Mouse (Mus musculus) spleen, postnatal 14 days (tissue): Measurements from ENCODE around the gene Hoxa2.
A peak's percentile ranks its signal among the peaks of the same experiment; 100 is the strongest.

Experiments
- DNase-seq, 2 experiments: peaks; one replicate each; pipeline ENCODE4 v3.0.0; 2021 to 2022; ENCODE audit warnings: low spot score in 2 of 2

Gene Hoxa2

GRCm38 (mm10) chr6:52202362-52203120, 37.9 kb upstream of the Hoxa2 start:
- DNase-seq: no peak

GRCm38 (mm10) chr6:52201269-52201668, 36.6 kb upstream of the Hoxa2 start:
- DNase-seq: no peak

GRCm38 (mm10) chr6:52200751-52201250, 36.2 kb upstream of the Hoxa2 start:
- DNase-seq: no peak

- no peak for DNase-seq
These were observed 35.6 kb upstream of the Hoxa2 start for GRCm38 (mm10) chr6:52200073-52200750.

- no peak for DNase-seq
These were observed 32.6 kb upstream of the Hoxa2 start for GRCm38 (mm10) chr6:52197271-52197670.

- DNase-seq: no peak
These were observed 32.2 kb upstream of the Hoxa2 start for GRCm38 (mm10) chr6:52196811-52197210.

- DNase-seq: no peak
These were observed 30.1 kb upstream of the Hoxa2 start for GRCm38 (mm10) chr6:52194690-52195089.

GRCm38 (mm10) chr6:52191860-52192550, 27.4 kb upstream of the Hoxa2 start:
- DNase-seq: peak; percentile 56 to 73

GRCm38 (mm10) chr6:52190906-52191810, 26.5 kb upstream of the Hoxa2 start, which contains the start of gene Hoxa4:
Gene Hoxa4, minus strand, starts transcription at chr6:52191753.
- DNase-seq: no peak

GRCm38 (mm10) chr6:52190410-52190809, 25.8 kb upstream of the Hoxa2 start:
- no peak for DNase-seq

- no peak for DNase-seq
These were observed 25.3 kb upstream of the Hoxa2 start for GRCm38 (mm10) chr6:52189909-52190308.

GRCm38 (mm10) chr6:52189172-52189591, 24.6 kb upstream of the Hoxa2 start:
- DNase-seq: no peak

- DNase-seq: no peak
These were observed 21.9 kb upstream of the Hoxa2 start for GRCm38 (mm10) chr6:52186500-52186899.

GRCm38 (mm10) chr6:52185834-52186233, 21.2 kb upstream of the Hoxa2 start:
- DNase-seq: no peak

- no peak for DNase-seq
These were observed 20.6 kb upstream of the Hoxa2 start for GRCm38 (mm10) chr6:52185222-52185621.

- no peak for DNase-seq
These were observed 20.0 kb upstream of the Hoxa2 start for GRCm38 (mm10) chr6:52184668-52185067.

GRCm38 (mm10) chr6:52183311-52184080, 18.9 kb upstream of the Hoxa2 start:
- no peak for DNase-seq

GRCm38 (mm10) chr6:52182793-52183192, 18.2 kb upstream of the Hoxa2 start:
- DNase-seq: no peak

GRCm38 (mm10) chr6:52182030-52182429, 17.4 kb upstream of the Hoxa2 start:
- DNase-seq: no peak

- DNase-seq: no peak
These were observed 16.1 kb upstream of the Hoxa2 start for GRCm38 (mm10) chr6:52180726-52181125.
